Mouse (Mus musculus): ENCODE measurements around the gene Sapcd2. TPM values are rescaled to one million over a fixed set of nuclear protein-coding genes. Genes with fewer than 3 reads are reported as not detected.

Gene Sapcd2
- polyA plus RNA-seq, 1 experiment from 2014 or later = 30.5 TPM

DNA sequence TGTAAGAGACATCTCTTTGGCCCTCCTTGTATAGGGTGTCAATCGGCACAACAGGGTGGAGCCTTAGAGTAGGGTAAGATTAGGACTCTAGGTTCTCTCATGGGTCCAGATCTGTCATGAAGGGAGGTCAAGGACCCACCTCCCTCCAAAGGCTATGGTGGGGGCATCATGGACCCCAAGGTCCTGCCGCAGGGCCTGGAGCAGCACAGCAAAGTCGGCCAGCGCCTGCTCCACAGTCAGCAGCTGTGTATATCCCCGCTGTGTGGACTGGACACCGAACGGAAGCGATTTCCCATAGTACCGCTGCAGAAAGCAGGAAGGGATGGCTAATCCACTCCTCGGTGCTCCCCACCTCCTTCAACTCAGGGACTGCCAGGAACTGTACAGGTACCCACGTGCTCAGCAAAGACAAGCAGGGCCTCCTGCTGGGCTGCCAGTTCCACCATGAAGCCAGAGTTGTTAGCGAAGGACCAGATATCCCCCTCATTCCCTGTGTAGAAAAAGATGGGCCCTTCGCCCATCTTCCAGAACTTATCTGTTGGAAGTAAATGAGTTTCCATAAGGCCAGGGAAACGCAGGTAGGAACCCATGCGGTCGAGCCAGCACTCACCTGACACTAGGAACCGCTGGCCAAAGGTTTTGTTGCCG, 16.6 kb upstream of the Sapcd2 start:
- H3K9me3 ChIP-seq = no peaks in the 10 kb centered on the region
- H3K27ac ChIP-seq = no peak overlapping the region
- 36% methylated on average over 18 of the region's 18 CpGs for WGBS
- ATAC-seq (ENCODE audit: insufficient number of reproducible peaks, low FRiP score, low TSS enrichment, low read depth) = no peak
- H3K4me2 ChIP-seq = peak overlapping the region; percentile 88
- H3K4me1 ChIP-seq = peaks cover 21% of the 10 kb centered on the region
- H3K9ac ChIP-seq = peak overlapping the region; percentile 44
- H3K36me3 ChIP-seq = peaks cover 34% of the 10 kb centered on the region
- peak overlapping the region; percentile 56 for H3K4me3 ChIP-seq
- no peaks in the 10 kb centered on the region for H3K27me3 ChIP-seq

- Histone ChIP-seq H3K36me3 (peaks cover 25% of the 10 kb centered on the region), H3K4me1 (peaks cover 21% of the 10 kb centered on the region), H3K4me3 (peak within 1 kb of the TSS; percentile 56), H3K27ac (no peak within 1 kb of the TSS), H3K27me3 (no peaks in the 10 kb centered on the region), H3K4me2 (peak within 1 kb of the TSS; percentile 88), H3K9me3 (no peaks in the 10 kb centered on the region), H3K9ac (peak within 1 kb of the TSS; percentile 44)
- ATAC-seq (ENCODE audit: insufficient number of reproducible peaks, low FRiP score, low TSS enrichment, low read depth) = peak; percentile 70
- WGBS = 5% methylated on average over 13 of the region's 13 CpGs
Observed at GRCm38 (mm10) chr2:25356208-25357079, 15.7 kb upstream of the Sapcd2 start, which contains the start of gene Dpp7. Gene Dpp7, minus strand, starts transcription at chr2:25356359.

GRCm38 (mm10) chr2:25359848-25360247, 12.3 kb upstream of the Sapcd2 start:
- Histone ChIP-seq H3K27ac (no peak overlapping the region), H3K9me3 (no peaks in the 10 kb centered on the region), H3K4me2 (no peak overlapping the region), H3K27me3 (peaks cover 10% of the 10 kb centered on the region), H3K9ac (no peak overlapping the region), H3K36me3 (peaks cover 7% of the 10 kb centered on the region; the same call in 1 of the 2 replicates), H3K4me3 (no peak overlapping the region), H3K4me1 (peaks cover 21% of the 10 kb centered on the region)
- no peak for ATAC-seq (ENCODE audit: insufficient number of reproducible peaks, low FRiP score, low TSS enrichment, low read depth)
- 76% methylated on average over 4 of the region's 4 CpGs for WGBS

GRCm38 (mm10) chr2:25363478-25364178, 8.5 kb upstream of the Sapcd2 start:
- WGBS = 48% methylated on average over 13 of the region's 13 CpGs
- ATAC-seq (ENCODE audit: insufficient number of reproducible peaks, low FRiP score, low TSS enrichment, low read depth) = no peak

GRCm38 (mm10) chr2:25364313-25364712, 7.8 kb upstream of the Sapcd2 start:
- peaks cover 23% of the 10 kb centered on the region for H3K27me3 ChIP-seq
- H3K36me3 ChIP-seq = peaks cover 7% of the 10 kb centered on the region; the same call in 1 of the 2 replicates
- H3K4me3 ChIP-seq = peak overlapping the region; percentile 63; the same call in 1 of the 2 replicates
- no peaks in the 10 kb centered on the region for H3K9me3 ChIP-seq
- H3K27ac ChIP-seq = no peak overlapping the region
- 87% methylated on average over 4 of the region's 4 CpGs for WGBS
- ATAC-seq (ENCODE audit: insufficient number of reproducible peaks, low FRiP score, low TSS enrichment, low read depth) = no peak
- no peak overlapping the region for H3K9ac ChIP-seq
- peak overlapping the region; percentile 97; the same call in 1 of the 2 replicates for H3K4me2 ChIP-seq
- peaks cover 3% of the 10 kb centered on the region for H3K4me1 ChIP-seq

More at GRCm38 (mm10) chr2:25363478-25364178, 8.5 kb upstream of the Sapcd2 start:
- Histone ChIP-seq H3K9ac (no peak overlapping the region), H3K9me3 (no peaks in the 10 kb centered on the region), H3K36me3 (peaks cover 7% of the 10 kb centered on the region; the same call in 1 of the 2 replicates), H3K4me1 (peaks cover 3% of the 10 kb centered on the region), H3K4me3 (no peak overlapping the region), H3K27me3 (peaks cover 21% of the 10 kb centered on the region), H3K4me2 (no peak overlapping the region), H3K27ac (no peak overlapping the region)

DNA sequence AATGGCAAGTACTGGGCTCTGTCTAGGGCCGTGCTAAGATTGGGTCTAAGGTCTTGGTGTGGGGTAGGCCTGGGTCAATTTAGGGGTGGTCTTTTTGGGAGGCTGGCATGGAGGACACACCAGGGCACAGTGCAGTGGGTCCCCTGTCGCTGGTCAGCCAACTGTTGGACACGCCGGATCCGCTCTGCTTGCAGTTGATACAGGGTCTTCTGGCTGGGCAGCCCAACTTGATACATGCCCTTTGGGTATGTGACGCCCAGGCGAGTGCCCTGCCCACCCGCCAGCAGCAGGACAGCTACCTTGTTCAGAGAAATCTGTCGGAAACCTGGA, 7.4 kb upstream of the Sapcd2 start:
- 25% methylated on average over 9 of the region's 9 CpGs for WGBS
- no peak for ATAC-seq (ENCODE audit: insufficient number of reproducible peaks, low FRiP score, low TSS enrichment, low read depth)
- Histone ChIP-seq H3K27me3 (peaks cover 23% of the 10 kb centered on the region), H3K9ac (peak overlapping the region; percentile 67; the same call in 1 of the 2 replicates), H3K36me3 (peaks cover 7% of the 10 kb centered on the region; the same call in 1 of the 2 replicates), H3K4me1 (peaks cover 3% of the 10 kb centered on the region), H3K4me2 (peak overlapping the region; percentile 97), H3K9me3 (no peaks in the 10 kb centered on the region), H3K4me3 (peak overlapping the region; percentile 63), H3K27ac (no peak overlapping the region)

- peaks cover 23% of the 10 kb centered on the region for H3K27me3 ChIP-seq
- peak within 1 kb of the TSS; percentile 97 for H3K4me2 ChIP-seq
- 0 out of 2 replicates have a peak, but pooled peaks cover 4% of the 10 kb centered on the region for H3K36me3 ChIP-seq
- H3K27ac ChIP-seq = peak within 1 kb of the TSS; percentile 59; the same call in 1 of the 2 replicates
- peak within 1 kb of the TSS; percentile 63 for H3K4me3 ChIP-seq
- peak; percentile 71 for ATAC-seq (ENCODE audit: insufficient number of reproducible peaks, low FRiP score, low TSS enrichment, low read depth)
- under 1% methylated on average over 54 of the region's 54 CpGs for WGBS
- H3K9me3 ChIP-seq = no peaks in the 10 kb centered on the region
- peak within 1 kb of the TSS; percentile 67 for H3K9ac ChIP-seq
- H3K4me1 ChIP-seq = peaks cover 3% of the 10 kb centered on the region
Observed at GRCm38 (mm10) chr2:25365091-25365761, 6.9 kb upstream of the Sapcd2 start, which contains the start of gene Uap1l1. Gene Uap1l1, minus strand, starts transcription at chr2:25365682.

DNA sequence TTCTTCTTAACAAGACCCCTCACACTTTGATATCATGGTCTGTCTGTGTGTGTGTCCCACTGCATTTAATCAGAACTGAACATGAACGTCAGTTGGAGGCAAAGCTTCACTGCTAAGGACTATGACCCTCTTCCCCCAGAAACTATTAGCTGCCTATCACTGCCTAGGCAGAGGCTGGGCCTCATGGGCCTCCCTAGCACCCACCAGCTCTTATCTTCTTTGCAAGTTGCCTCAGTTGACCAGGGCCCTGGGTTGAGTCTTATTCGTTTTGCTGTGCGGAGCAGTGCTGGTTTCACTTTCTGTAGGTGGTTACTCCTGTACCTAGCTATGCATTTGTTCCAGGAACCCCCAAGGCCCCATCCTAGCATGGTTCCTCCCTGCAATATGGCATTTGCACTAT, 2.1 kb upstream of the Sapcd2 start:
- Histone ChIP-seq H3K9ac (no peak overlapping the region), H3K27me3 (peaks cover 13% of the 10 kb centered on the region), H3K36me3 (no peaks in the 10 kb centered on the region; the same call in 1 of the 2 replicates), H3K4me1 (peaks cover 30% of the 10 kb centered on the region), H3K4me2 (no peak overlapping the region), H3K9me3 (no peaks in the 10 kb centered on the region), H3K27ac (no peak overlapping the region), H3K4me3 (no peak overlapping the region)
- 86% methylated on average over 3 of the region's 3 CpGs for WGBS
- no peak for ATAC-seq (ENCODE audit: insufficient number of reproducible peaks, low FRiP score, low TSS enrichment, low read depth)

DNA sequence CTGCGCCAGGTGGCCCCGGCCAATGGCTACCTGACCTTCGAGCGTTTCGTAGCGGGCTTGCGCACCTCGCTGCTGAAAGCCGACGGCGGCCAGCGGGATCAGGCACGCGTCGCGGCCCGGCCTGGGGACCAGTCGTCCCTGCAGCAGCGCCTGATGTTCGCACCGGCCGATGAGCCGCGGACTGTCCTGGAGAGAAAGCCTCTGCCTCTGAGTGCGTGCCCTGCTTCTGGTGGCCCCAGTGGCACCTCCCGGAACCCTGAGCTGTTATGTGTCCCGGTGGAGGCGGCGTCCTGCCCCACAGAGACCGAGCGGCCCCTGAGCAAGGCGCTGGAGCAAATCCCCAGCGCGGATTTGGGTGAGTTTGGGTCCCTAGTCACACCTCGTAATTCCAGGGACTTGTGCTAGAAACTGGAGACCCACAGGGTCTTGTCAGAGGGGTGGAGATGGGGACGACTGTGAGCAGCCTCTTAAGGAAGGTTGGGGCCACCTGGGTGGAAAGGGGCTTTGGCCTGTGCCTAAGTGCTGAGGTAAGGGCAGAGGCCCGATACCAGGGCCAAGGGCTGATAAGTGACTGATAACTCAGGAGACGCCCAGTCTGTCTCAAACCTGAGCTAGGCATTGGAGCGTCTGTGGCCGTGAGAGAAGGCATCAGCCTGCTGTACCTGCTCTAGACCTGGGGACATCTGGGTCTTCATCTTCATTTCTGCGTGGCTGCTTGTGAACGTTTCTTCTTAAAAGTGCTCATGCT, 697 bp downstream of the Sapcd2 start:
- ATAC-seq (ENCODE audit: insufficient number of reproducible peaks, low FRiP score, low TSS enrichment, low read depth) = no peak
- Histone ChIP-seq H3K4me2 (peak overlapping the region; percentile 97), H3K9ac (peak overlapping the region; percentile 33), H3K4me1 (peaks cover 27% of the 10 kb centered on the region), H3K4me3 (peak overlapping the region; percentile 63), H3K27me3 (0 out of 2 replicates have a peak, but pooled peaks cover 3% of the 10 kb centered on the region), H3K9me3 (no peaks in the 10 kb centered on the region), H3K36me3 (peaks cover 25% of the 10 kb centered on the region), H3K27ac (no peak overlapping the region)
- under 1% methylated on average over 42 of the region's 42 CpGs for WGBS

DNA sequence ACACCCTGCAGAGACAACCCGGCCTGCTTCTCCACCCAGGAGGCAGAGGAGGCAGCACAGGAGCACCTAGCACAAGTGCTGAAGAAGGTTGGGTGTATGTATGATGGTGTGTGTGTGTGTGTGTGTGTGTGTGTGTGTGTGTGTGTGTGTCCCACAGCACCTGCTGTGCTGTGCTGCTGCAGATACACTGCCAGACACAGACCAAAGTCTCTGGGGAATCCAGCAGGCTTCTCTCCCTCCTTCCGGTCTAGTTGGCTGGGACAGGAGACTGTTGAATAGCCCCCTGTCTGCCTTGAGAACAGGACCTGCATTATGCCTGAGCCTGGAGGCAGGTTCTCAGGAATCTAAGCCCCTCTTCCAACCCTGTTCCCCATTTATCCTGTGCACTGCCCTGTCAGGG, 1.3 kb downstream of the Sapcd2 start:
- H3K4me3 ChIP-seq = peak overlapping the region; percentile 63
- H3K4me2 ChIP-seq = peak overlapping the region; percentile 97
- H3K27me3 ChIP-seq = 0 out of 2 replicates have a peak, but pooled peaks cover 3% of the 10 kb centered on the region
- H3K4me1 ChIP-seq = peaks cover 27% of the 10 kb centered on the region
- H3K36me3 ChIP-seq = peaks cover 31% of the 10 kb centered on the region
- no peaks in the 10 kb centered on the region for H3K9me3 ChIP-seq
- ATAC-seq (ENCODE audit: insufficient number of reproducible peaks, low FRiP score, low TSS enrichment, low read depth) = no peak
- WGBS = 29% methylated on average over 2 of the region's 2 CpGs
- H3K27ac ChIP-seq = no peak overlapping the region
- peak overlapping the region; percentile 33 for H3K9ac ChIP-seq

Measured in limb, embryonic 15.5 days (tissue).